Mouse (Mus musculus): Measurements from ENCODE around the gene Gm49320. TPM values are rescaled to one million over a fixed set of nuclear protein-coding genes. Genes with fewer than 3 reads are reported as not detected.

Gene Gm49320
- polyA plus RNA-seq (2015; fragmentation: Nextera tagmentation; extraction: Ambion mirVana): 0.93 and 1.1 TPM in 2 replicates

GRCm38 (mm10) chr8:4238434-4239192 lies at the start of gene Gm49320, which contains the start of gene Map2k7:
Gm49320 (plus strand) TSS chr8:4238865.
Map2k7 (plus strand) TSS chr8:4238740.
- Histone ChIP-seq H3K4me2 (peak within 1 kb of the TSS; percentile 89), H3K9me3 (replicated peaks) (no peaks in the 10 kb centered on the region), H3K4me1 (peaks cover 34% of the 10 kb centered on the region), H3K9ac (peak within 1 kb of the TSS; percentile 75), H3K27me3 (no peaks in the 10 kb centered on the region), H3K27ac (peak within 1 kb of the TSS; percentile 94), H3K4me3 (peak within 1 kb of the TSS; percentile 69), H3K36me3 (ENCODE audit: poor library complexity, severe bottlenecking) (peaks cover 28% of the 10 kb centered on the region)
- ATAC-seq: peak; percentile 95
- under 1% methylated on average over 62 of the region's 71 CpGs for WGBS

DNA sequence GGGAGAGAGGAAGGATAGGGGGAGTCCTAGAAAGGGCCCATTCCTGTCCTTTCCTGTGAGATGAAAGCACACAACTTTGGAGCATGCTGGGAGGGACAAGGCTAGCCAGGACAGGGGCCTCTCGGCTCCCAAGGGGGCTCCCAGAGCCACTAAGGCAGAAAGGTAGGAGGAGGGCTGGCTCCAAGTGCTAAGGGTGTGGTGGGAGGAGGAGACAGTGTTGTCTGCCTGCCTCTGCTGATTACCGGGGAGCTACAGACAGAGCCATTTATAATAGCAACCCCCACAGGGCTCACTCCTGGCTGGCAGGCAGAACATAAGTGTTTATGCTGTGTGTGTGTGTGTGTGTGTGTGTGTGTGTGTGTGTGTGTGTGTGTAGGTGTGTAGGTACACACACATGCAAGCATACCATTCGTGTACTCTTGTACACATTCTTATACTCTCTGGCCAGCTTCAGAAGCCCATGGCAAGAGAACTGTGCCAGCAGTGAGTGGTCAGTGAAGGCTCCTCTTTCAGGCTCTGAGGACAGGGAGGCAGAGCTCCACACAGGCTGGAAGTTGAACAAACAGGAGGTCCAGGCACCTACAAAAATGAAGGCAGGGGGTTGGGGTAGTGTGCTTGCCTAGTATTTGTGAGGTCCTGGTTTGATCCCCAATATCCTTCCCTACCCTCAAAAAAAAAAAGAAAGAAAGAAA lies 49.5 kb upstream of the Gm49320 start:
- H3K9me3 ChIP-seq (replicated peaks): no peaks in the 10 kb centered on the region
- H3K27me3 ChIP-seq: no peaks in the 10 kb centered on the region
- peaks cover 75% of the 10 kb centered on the region for H3K36me3 ChIP-seq (ENCODE audit: poor library complexity, severe bottlenecking)
- no peak overlapping the region for H3K9ac ChIP-seq
- no peak overlapping the region for H3K27ac ChIP-seq
- H3K4me3 ChIP-seq: no peak overlapping the region
- no peak overlapping the region for H3K4me2 ChIP-seq
- peaks cover 19% of the 10 kb centered on the region for H3K4me1 ChIP-seq
- WGBS: 48% methylated on average over 3 of the region's 3 CpGs
- ATAC-seq: no peak

- H3K4me1 ChIP-seq: peaks cover 19% of the 10 kb centered on the region
- H3K36me3 ChIP-seq (ENCODE audit: poor library complexity, severe bottlenecking): peaks cover 52% of the 10 kb centered on the region
- H3K4me3 ChIP-seq: no peak overlapping the region
- peak overlapping the region; percentile 81 for H3K27ac ChIP-seq
- no peaks in the 10 kb centered on the region for H3K27me3 ChIP-seq
- H3K9me3 ChIP-seq (replicated peaks): no peaks in the 10 kb centered on the region
- H3K4me2 ChIP-seq: 0 out of 2 replicates have a peak overlapping the region, but pooled peaks have one; percentile 41
- peak overlapping the region; percentile 38; the same call in 1 of the 2 replicates for H3K9ac ChIP-seq
- ATAC-seq: peak; percentile 27
- WGBS: 38% methylated on average over 5 of the region's 5 CpGs
Observed at GRCm38 (mm10) chr8:4192305-4192704, 46.4 kb upstream of the Gm49320 start.

DNA sequence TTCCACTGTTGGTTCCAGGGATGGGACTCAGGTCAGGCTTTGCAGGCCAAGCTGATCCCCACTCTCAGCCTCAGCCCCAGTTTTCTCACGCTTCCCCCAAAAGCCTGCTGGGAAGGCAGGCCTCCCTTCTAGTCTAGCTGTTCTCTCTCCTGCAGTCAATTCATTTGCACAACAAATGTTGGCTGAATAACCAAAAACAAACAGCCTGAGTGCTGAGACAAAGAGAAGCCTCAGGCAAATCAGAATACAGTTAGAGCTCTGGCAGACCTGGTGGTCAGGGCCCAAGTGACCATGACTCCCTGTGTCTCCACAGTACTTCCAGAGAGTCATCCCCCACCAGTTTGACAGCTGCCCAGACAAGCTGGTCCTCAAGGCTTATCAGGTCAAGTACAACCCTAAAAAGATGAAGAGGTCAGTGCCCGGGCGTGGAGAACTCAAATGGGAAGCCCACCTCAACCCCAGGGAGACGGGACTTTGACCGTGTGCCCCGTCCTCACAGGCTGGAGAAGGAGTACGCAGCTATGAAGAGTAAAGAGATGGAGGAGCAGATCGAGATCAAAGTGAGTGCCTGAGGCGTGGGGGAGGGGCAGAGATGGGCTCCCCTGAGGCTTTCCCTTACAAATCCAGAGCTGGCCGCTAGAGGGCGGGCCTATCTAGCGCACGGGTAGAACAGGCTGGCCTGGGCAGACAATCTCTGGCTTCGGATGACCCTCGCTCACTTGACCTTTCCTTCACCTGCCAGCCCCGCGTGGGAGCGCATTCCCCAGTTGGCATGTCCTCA lies 45.7 kb upstream of the Gm49320 start:
- Histone ChIP-seq H3K4me1 (peaks cover 19% of the 10 kb centered on the region), H3K36me3 (ENCODE audit: poor library complexity, severe bottlenecking) (peaks cover 52% of the 10 kb centered on the region)

GRCm38 (mm10) chr8:4193588-4193894 lies 45.1 kb upstream of the Gm49320 start:
- H3K4me2 ChIP-seq: peak overlapping the region; percentile 41; the same call in 1 of the 2 replicates
- H3K27me3 ChIP-seq: no peaks in the 10 kb centered on the region
- no peaks in the 10 kb centered on the region for H3K9me3 ChIP-seq (replicated peaks)
- peak; percentile 11; the same call in 1 of the 2 replicates for ATAC-seq
- no peak overlapping the region for H3K9ac ChIP-seq
- 57% methylated on average over 7 of the region's 7 CpGs for WGBS
- H3K4me3 ChIP-seq: no peak overlapping the region
- no peak overlapping the region; the same call in 1 of the 2 replicates for H3K27ac ChIP-seq
- peaks cover 19% of the 10 kb centered on the region for H3K4me1 ChIP-seq
- peaks cover 51% of the 10 kb centered on the region for H3K36me3 ChIP-seq (ENCODE audit: poor library complexity, severe bottlenecking)

More for the DNA sequence above, 45.7 kb upstream of the Gm49320 start:
- Histone ChIP-seq H3K27me3 (no peaks in the 10 kb centered on the region), H3K9ac (no peak overlapping the region), H3K27ac (peak overlapping the region; percentile 81), H3K4me2 (peak overlapping the region; percentile 41), H3K9me3 (replicated peaks) (no peaks in the 10 kb centered on the region), H3K4me3 (no peak overlapping the region)
- 3% methylated on average over 18 of the region's 18 CpGs for WGBS
- peak; percentile 88 for ATAC-seq

- Histone ChIP-seq H3K4me2 (no peak overlapping the region), H3K9me3 (replicated peaks) (no peaks in the 10 kb centered on the region), H3K27me3 (peaks cover 26% of the 10 kb centered on the region), H3K36me3 (ENCODE audit: poor library complexity, severe bottlenecking) (peaks cover 72% of the 10 kb centered on the region), H3K4me3 (no peak overlapping the region), H3K4me1 (peaks cover 7% of the 10 kb centered on the region), H3K27ac (no peak overlapping the region), H3K9ac (no peak overlapping the region)
- WGBS: 65% methylated on average over 2 of the region's 2 CpGs
- ATAC-seq: no peak
Observed at GRCm38 (mm10) chr8:4201321-4201720, 37.3 kb upstream of the Gm49320 start.

DNA sequence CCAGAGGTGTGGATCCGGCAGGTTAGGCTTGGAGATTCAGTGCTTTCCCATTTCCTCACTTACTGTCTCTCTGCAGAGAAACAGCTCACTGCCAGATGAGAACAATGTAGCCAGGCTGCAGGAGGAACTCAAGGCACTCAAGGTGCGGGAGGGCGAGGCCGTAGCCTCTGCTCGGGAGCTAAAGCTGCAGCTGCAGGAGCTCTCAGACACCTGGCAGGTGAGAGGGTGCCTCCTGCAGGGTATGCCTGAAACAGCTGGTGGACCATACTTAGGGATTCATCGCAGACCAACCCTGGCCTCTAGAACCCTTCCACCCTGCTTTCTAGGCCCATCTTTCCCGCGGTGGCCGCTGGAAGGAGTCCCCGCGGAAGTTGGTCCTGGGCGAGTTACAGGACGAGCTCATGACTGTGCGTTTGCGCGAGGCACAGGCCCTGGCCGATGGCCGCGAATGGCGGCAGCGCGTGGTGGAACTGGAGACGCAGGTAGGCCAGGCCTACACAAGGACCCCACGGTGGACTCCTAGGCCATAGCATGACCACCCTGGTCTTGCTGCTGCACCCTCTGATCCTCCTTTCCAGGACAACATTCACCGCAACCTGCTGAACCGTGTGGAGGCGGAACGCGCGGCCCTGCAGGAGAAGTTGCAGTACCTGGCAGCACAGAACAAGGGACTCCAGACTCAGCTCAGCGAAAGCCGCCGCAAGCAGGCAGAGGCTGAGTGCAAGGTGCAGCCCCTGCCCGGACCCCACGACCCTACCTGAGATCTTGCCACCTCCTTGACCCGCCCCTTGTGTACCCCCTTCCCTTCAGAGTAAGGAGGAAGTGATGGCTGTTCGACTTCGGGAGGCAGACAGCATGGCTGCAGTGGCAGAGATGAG lies 33.2 kb upstream of the Gm49320 start:
- peaks cover 36% of the 10 kb centered on the region for H3K27me3 ChIP-seq

GRCm38 (mm10) chr8:4206182-4207015 lies 32.3 kb upstream of the Gm49320 start:
- H3K27ac ChIP-seq: no peak overlapping the region
- WGBS: 8% methylated on average over 44 of the region's 44 CpGs
- peaks cover 81% of the 10 kb centered on the region for H3K36me3 ChIP-seq (ENCODE audit: poor library complexity, severe bottlenecking)
- 0 out of 2 replicates have a peak, but pooled peaks cover 4% of the 10 kb centered on the region for H3K9me3 ChIP-seq (replicated peaks)
- no peak overlapping the region; the same call in 1 of the 2 replicates for H3K4me3 ChIP-seq
- H3K9ac ChIP-seq: peak overlapping the region; percentile 45
- peaks cover 19% of the 10 kb centered on the region for H3K4me1 ChIP-seq
- peak overlapping the region; percentile 22 for H3K4me2 ChIP-seq
- ATAC-seq: peak; percentile 25; the same call in 1 of the 2 replicates
- peaks cover 36% of the 10 kb centered on the region for H3K27me3 ChIP-seq

More for the DNA sequence above, 33.2 kb upstream of the Gm49320 start:
- Histone ChIP-seq H3K4me2 (peak overlapping the region; percentile 22; the same call in 1 of the 2 replicates), H3K4me1 (peaks cover 19% of the 10 kb centered on the region), H3K36me3 (ENCODE audit: poor library complexity, severe bottlenecking) (peaks cover 83% of the 10 kb centered on the region), H3K4me3 (no peak overlapping the region; the same call in 1 of the 2 replicates), H3K9me3 (replicated peaks) (0 out of 2 replicates have a peak, but pooled peaks cover 4% of the 10 kb centered on the region), H3K27ac (no peak overlapping the region), H3K9ac (0 out of 2 replicates have a peak overlapping the region, but pooled peaks have one; percentile 21)
- 17% methylated on average over 38 of the region's 38 CpGs for WGBS
- no peak for ATAC-seq

DNA sequence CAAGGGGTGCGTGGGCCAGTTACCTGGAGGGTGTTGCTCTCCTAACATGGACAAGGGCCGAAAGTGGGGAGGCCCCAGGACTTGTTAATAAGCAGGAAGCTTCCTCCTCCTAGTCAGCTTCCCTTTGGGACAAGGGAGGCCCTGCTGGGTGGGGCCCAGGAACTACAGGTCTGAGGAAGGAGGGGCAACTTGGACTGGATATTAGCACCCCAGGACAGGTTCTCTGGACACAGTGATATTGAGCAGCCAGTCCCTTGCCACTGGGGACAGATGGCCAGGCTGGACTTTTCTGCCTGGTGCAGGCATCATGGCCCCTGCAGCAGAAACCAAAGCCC lies 31.7 kb upstream of the Gm49320 start:
- H3K27ac ChIP-seq: no peak overlapping the region
- peaks cover 19% of the 10 kb centered on the region for H3K4me1 ChIP-seq
- no peak for ATAC-seq
- peak overlapping the region; percentile 45 for H3K9ac ChIP-seq
- no peak overlapping the region; the same call in 1 of the 2 replicates for H3K4me2 ChIP-seq
- H3K27me3 ChIP-seq: peaks cover 36% of the 10 kb centered on the region
- 0 out of 2 replicates have a peak, but pooled peaks cover 4% of the 10 kb centered on the region for H3K9me3 ChIP-seq (replicated peaks)
- 57% methylated on average over 2 of the region's 2 CpGs for WGBS
- H3K36me3 ChIP-seq (ENCODE audit: poor library complexity, severe bottlenecking): peaks cover 75% of the 10 kb centered on the region
- no peak overlapping the region for H3K4me3 ChIP-seq

- H3K4me2 ChIP-seq: 0 out of 2 replicates have a peak overlapping the region, but pooled peaks have one; percentile 5
- WGBS: 65% methylated on average over 6 of the region's 6 CpGs
- peaks cover 12% of the 10 kb centered on the region for H3K27me3 ChIP-seq
- H3K27ac ChIP-seq: no peak overlapping the region
- H3K9me3 ChIP-seq (replicated peaks): 0 out of 2 replicates have a peak, but pooled peaks cover 4% of the 10 kb centered on the region
- no peak overlapping the region for H3K4me3 ChIP-seq
- no peak for ATAC-seq
- H3K4me1 ChIP-seq: peaks cover 50% of the 10 kb centered on the region
- no peak overlapping the region for H3K9ac ChIP-seq
- H3K36me3 ChIP-seq (ENCODE audit: poor library complexity, severe bottlenecking): peaks cover 57% of the 10 kb centered on the region
Observed at GRCm38 (mm10) chr8:4211097-4211496, 27.6 kb upstream of the Gm49320 start.
